Mouse (Mus musculus): ENCODE results near the gene Zfp318. TPM values are rescaled to one million over a fixed set of nuclear protein-coding genes. Genes with fewer than 3 reads are reported as not detected.

Zfp318 gene
- polyA plus RNA-seq, 1 experiment from 2014 or later = 14.2 TPM

DNA sequence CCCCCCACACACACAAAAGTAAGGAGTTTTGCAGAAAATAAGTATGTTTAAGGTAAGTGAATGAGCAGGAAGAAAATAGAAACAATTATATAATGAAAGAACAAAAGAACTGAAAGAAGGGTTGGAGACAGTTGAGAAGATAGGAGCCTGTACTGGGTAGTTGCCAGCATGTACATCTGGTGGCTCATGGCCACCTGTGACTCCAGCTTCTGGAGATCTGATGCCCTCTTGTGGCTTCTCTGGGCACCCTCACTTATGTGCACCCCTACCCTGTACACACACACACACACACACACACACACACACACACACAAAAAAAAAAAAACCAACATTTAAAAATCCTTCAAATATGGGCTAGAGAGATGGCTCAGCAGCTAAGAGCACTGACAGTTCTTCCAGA lies 36.2 kb downstream of the Zfp318 start:
- Histone ChIP-seq H3K9me3 (no peaks in the 10 kb centered on the region), H3K4me2 (replicated peaks) (no peak overlapping the region), H3K27ac (no peak overlapping the region), H3K36me3 (peaks cover 11% of the 10 kb centered on the region), H3K4me1 (no peaks in the 10 kb centered on the region), H3K27me3 (no peaks in the 10 kb centered on the region), H3K4me3 (no peak overlapping the region), H3K9ac (no peak overlapping the region)
- no peak for ATAC-seq (ENCODE audit: low FRiP score, low read depth)

DNA sequence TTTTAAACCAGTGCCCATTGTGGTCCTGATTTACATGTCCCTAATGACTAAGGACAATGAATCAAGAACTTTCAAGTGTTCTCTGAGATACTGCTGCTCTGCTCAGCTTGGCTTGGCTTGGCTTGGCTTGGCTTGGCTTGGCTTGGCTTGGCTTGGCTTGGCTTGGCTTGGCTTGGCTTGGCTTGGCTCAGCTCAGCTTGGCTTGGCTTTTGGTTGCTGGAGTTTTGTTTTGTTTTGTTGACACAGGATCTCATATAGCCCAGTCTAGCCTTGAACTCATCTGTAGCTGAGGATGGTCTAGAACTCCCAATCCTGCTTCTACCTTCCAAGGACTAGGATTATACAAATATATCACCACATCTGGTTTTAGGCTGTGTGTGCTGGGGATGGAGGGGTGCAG lies 43.0 kb downstream of the Zfp318 start:
- Histone ChIP-seq H3K27me3 (peaks cover 13% of the 10 kb centered on the region; the same call in 1 of the 2 replicates), H3K9ac (no peak overlapping the region), H3K4me1 (no peaks in the 10 kb centered on the region), H3K4me3 (no peak overlapping the region), H3K9me3 (no peaks in the 10 kb centered on the region), H3K4me2 (replicated peaks) (no peak overlapping the region), H3K27ac (no peak overlapping the region), H3K36me3 (0 out of 2 replicates have a peak, but pooled peaks cover 2% of the 10 kb centered on the region)
- ATAC-seq (ENCODE audit: low FRiP score, low read depth) = no peak

DNA sequence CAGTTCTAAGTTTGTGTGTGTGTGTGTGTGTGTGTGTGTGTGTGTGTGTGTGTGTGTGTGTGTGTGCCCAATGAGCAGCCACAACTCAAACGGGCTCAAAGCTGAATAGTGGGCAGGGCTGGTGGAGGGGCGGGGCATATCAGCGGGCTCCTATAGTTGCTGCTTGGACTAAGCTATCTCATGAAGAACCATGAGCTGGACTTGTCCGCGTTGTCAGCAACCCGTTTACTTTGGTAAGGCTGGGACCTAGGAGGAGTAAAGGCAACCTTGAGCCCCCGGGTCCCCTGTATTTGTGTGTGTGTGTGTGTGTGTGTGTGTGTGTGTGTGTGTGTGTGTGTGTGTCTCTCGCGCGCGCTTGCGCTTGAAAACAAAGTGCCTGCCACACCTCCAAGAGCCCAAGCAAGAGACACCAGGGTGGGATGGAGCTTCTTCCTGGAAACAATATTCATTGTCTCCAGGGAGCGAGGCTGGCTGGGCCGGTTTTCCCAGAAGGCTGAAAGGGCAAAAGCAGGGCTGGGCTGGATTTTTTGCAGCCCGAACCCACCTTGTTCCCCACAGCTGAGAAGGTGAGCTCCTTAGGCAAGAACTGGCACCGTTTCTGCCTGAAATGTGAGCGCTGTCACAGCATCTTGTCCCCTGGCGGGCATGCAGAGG lies 45.4 kb downstream of the Zfp318 start, which contains the start of gene Crip3:
Gene Crip3 (plus strand): TSS at position 166 of the 654 bp plus-strand sequence.
- Histone ChIP-seq H3K9me3 (no peaks in the 10 kb centered on the region), H3K4me2 (replicated peaks) (peak within 1 kb of the TSS; percentile 52), H3K36me3 (0 out of 2 replicates have a peak, but pooled peaks cover 2% of the 10 kb centered on the region), H3K27ac (no peak within 1 kb of the TSS), H3K9ac (peak within 1 kb of the TSS; percentile 43; the same call in 1 of the 2 replicates), H3K4me1 (peaks cover 3% of the 10 kb centered on the region; the same call in 1 of the 2 replicates), H3K27me3 (peaks cover 23% of the 10 kb centered on the region; the same call in 1 of the 2 replicates), H3K4me3 (peak within 1 kb of the TSS; percentile 16; the same call in 1 of the 2 replicates)
- WGBS = 9% methylated on average over 18 of the region's 18 CpGs
- ATAC-seq (ENCODE audit: low FRiP score, low read depth) = no peak

DNA sequence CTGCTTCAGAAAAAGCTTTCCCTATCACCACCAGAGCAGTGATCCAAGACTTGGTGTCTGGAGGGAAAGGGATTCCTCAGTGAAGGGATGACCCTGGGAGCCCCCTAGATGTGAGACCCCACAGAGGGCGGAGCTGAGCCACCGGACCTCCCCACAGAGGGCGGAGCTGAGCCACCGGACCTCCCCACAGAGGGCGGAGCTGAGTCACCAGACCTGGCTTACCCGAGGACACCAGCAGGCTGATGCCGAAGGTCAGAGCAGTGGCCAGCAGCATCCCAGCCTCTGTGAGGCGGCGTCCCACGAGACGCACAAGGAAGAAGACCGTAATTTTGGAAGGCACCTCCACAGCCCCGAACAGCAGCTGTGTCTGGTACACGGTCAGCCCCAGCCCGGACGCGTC lies 50.1 kb downstream of the Zfp318 start:
- H3K27ac ChIP-seq = no peak overlapping the region
- peaks cover 51% of the 10 kb centered on the region for H3K27me3 ChIP-seq
- WGBS = 4% methylated on average over 17 of the region's 17 CpGs
- H3K4me3 ChIP-seq = peak overlapping the region; percentile 27
- H3K4me1 ChIP-seq = peaks cover 9% of the 10 kb centered on the region; the same call in 1 of the 2 replicates
- no peaks in the 10 kb centered on the region for H3K9me3 ChIP-seq
- H3K9ac ChIP-seq = no peak overlapping the region
- peak overlapping the region; percentile 57 for H3K4me2 ChIP-seq (replicated peaks)
- ATAC-seq (ENCODE audit: low FRiP score, low read depth) = no peak
- H3K36me3 ChIP-seq = no peaks in the 10 kb centered on the region

DNA sequence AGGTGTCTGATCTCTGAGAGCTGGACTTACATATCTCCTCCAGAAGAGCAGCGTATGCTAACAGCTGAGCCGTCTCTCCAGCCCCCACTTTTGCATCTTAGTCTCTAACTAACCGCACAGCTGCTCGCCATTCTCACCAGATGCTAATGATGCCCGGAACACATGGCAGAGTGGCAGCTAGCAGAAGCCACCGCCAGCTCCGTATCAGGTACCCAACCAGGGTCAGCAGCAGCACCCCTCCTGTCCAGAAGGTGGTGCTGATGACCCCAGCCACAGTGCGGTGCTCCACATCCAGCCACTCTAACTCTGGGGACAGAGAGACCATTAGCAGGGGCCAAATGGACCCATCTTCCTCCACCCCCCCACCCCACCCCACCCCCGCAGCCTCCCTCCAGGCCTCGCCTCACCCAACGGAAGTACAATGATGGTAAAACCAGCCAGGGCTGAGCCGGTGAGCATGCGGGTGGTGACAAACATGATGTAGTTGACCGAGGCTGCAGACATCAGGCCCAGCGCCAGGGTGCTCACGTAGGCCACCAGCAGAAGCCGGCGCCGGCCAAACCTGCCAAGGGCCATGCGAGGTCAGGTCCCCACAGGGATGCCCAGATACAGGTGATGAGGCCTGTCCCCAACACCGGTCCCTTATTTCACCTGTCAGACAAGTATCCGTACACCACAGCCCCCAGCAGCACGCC lies 53.3 kb downstream of the Zfp318 start:
- peaks cover 49% of the 10 kb centered on the region for H3K27me3 ChIP-seq
- no peak overlapping the region for H3K4me3 ChIP-seq
- no peaks in the 10 kb centered on the region for H3K36me3 ChIP-seq
- WGBS = 19% methylated on average over 23 of the region's 23 CpGs
- no peak overlapping the region for H3K27ac ChIP-seq
- peaks cover 9% of the 10 kb centered on the region; the same call in 1 of the 2 replicates for H3K4me1 ChIP-seq
- peak overlapping the region; percentile 32 for H3K4me2 ChIP-seq (replicated peaks)
- no peak; the same call in 1 of the 2 replicates for ATAC-seq (ENCODE audit: low FRiP score, low read depth)
- no peaks in the 10 kb centered on the region for H3K9me3 ChIP-seq
- H3K9ac ChIP-seq = no peak overlapping the region

DNA sequence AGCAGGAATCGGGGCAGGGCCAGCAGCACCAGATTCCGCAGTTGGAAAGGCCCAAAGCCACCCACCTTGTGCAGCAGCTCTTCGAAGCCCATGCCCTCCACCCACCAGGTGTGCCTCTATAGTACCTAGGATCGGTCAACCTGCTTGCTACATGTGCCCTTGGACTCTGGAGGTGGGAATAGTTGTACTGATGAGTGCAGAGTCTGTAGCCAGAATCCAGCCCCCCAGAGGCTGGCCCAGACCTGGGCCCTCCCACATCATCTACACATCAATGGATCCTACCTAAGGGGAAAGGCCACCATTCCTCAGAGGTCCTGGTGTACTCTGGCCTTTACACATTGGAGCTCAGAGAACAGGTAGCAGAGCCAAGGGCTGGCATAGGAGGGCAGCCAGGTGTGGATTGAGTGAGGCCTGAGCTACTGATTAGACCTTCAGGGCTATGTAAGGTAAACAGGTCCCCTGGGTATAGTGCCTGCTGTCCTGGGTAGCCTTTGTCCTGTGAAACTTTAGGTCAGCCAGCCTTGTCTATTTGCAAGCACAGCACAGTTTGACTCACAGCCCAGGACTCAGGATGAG lies 54.9 kb downstream of the Zfp318 start, which contains the start of gene Slc22a7:
Gene Slc22a7 (minus strand): TSS at position 160 of the 576 bp plus-strand sequence.
- H3K4me3 ChIP-seq = no peak within 1 kb of the TSS
- no peak within 1 kb of the TSS for H3K9ac ChIP-seq
- no peak for ATAC-seq (ENCODE audit: low FRiP score, low read depth)
- H3K9me3 ChIP-seq = no peaks in the 10 kb centered on the region
- H3K4me1 ChIP-seq = peaks cover 17% of the 10 kb centered on the region; the same call in 1 of the 2 replicates
- no peak within 1 kb of the TSS for H3K27ac ChIP-seq
- H3K27me3 ChIP-seq = peaks cover 60% of the 10 kb centered on the region
- no peak within 1 kb of the TSS for H3K4me2 ChIP-seq (replicated peaks)
- no peaks in the 10 kb centered on the region for H3K36me3 ChIP-seq
- 76% methylated on average over 4 of the region's 4 CpGs for WGBS

DNA sequence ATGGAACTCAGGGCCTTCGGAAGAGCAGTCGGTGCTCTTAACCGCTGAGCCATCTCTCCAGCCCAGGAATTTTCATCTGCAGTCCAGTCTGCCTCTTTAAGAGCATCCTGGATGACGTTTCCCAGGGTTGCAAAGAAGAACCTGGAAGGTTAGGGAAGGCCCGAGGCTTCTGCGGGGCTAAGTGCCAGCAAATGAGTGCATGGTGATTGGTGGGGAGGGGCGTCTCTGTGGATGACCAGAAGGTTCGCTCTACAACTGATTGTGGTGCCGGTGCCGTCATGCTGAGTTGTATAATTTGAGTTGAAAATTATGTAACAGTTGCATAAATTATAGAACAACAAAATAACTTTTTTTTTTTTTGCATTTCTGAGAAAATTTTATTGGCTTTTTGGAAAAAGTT lies 55.6 kb downstream of the Zfp318 start:
- H3K4me1 ChIP-seq = peaks cover 12% of the 10 kb centered on the region; the same call in 1 of the 2 replicates
- no peaks in the 10 kb centered on the region for H3K36me3 ChIP-seq
- ATAC-seq (ENCODE audit: low FRiP score, low read depth) = no peak
- H3K9me3 ChIP-seq = no peaks in the 10 kb centered on the region
- H3K9ac ChIP-seq = no peak overlapping the region
- H3K4me2 ChIP-seq (replicated peaks) = no peak overlapping the region
- 91% methylated on average over 10 of the region's 10 CpGs for WGBS
- no peak overlapping the region for H3K27ac ChIP-seq
- peaks cover 62% of the 10 kb centered on the region for H3K27me3 ChIP-seq
- H3K4me3 ChIP-seq = no peak overlapping the region

DNA sequence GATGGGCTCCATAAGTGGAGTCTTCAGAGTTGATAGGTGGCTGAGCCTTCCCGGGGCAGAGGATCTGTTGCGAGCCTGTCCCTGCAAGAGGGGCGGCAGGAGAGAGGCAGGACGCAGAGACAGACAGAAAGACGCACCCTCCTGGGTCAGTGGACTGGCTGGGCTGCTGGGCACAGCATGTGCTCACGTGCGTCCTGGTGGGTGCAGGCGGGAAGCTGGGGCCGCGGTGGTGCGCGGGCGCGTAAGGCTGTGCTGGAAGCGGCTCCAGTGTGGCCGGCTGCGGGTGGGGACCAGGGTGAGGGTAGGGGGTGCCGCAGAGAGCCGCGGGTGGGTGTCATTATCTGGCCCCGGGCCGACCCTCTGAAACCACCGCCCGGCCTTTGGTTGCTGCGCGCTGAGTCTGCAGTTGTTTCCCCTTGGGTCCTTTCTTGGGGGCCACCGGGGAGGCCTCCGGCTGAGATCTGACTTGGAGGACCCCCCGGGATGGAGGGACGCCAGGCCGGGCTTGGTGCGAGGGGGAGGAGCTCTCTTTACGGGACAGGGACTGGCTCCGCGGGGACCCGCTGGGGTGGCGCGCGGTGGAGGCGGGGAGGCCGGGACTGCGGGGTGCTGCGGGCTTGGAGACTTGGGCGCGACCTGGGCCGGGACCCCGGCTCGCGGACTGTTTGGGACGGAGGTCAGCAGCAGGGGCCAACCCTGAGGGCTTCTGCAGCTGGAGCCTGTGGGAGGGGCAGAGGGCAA lies 61.5 kb downstream of the Zfp318 start:
- H3K27ac ChIP-seq = no peak overlapping the region
- no peaks in the 10 kb centered on the region for H3K36me3 ChIP-seq
- H3K4me1 ChIP-seq = peaks cover 14% of the 10 kb centered on the region
- ATAC-seq (ENCODE audit: low FRiP score, low read depth) = peak; percentile 33; the same call in 1 of the 2 replicates
- under 1% methylated on average over 50 of the region's 50 CpGs for WGBS
- H3K4me2 ChIP-seq (replicated peaks) = peak overlapping the region; percentile 70
- peaks cover 85% of the 10 kb centered on the region for H3K27me3 ChIP-seq
- H3K9ac ChIP-seq = peak overlapping the region; percentile 59
- no peaks in the 10 kb centered on the region for H3K9me3 ChIP-seq
- H3K4me3 ChIP-seq = peak overlapping the region; percentile 42

- peaks cover 14% of the 10 kb centered on the region for H3K4me1 ChIP-seq
- no peak overlapping the region for H3K9ac ChIP-seq
- no peak overlapping the region for H3K4me3 ChIP-seq
- no peaks in the 10 kb centered on the region for H3K36me3 ChIP-seq
- ATAC-seq (ENCODE audit: low FRiP score, low read depth) = no peak
- WGBS = 95% methylated on average over 16 of the region's 16 CpGs
- no peak overlapping the region for H3K4me2 ChIP-seq (replicated peaks)
- peaks cover 86% of the 10 kb centered on the region for H3K27me3 ChIP-seq
- no peak overlapping the region for H3K27ac ChIP-seq
- no peaks in the 10 kb centered on the region for H3K9me3 ChIP-seq
These were observed 62.7 kb downstream of the Zfp318 start for GRCm38 (mm10) chr17:46446264-46446663.

- Histone ChIP-seq H3K27me3 (peaks cover 80% of the 10 kb centered on the region), H3K36me3 (no peaks in the 10 kb centered on the region), H3K4me2 (replicated peaks) (no peak overlapping the region), H3K9ac (no peak overlapping the region), H3K27ac (no peak overlapping the region), H3K4me3 (no peak overlapping the region), H3K4me1 (peaks cover 29% of the 10 kb centered on the region), H3K9me3 (no peaks in the 10 kb centered on the region)
- WGBS = 24% methylated on average over 5 of the region's 5 CpGs
- no peak for ATAC-seq (ENCODE audit: low FRiP score, low read depth)
These were observed 69.2 kb downstream of the Zfp318 start for GRCm38 (mm10) chr17:46452683-46453082.

DNA sequence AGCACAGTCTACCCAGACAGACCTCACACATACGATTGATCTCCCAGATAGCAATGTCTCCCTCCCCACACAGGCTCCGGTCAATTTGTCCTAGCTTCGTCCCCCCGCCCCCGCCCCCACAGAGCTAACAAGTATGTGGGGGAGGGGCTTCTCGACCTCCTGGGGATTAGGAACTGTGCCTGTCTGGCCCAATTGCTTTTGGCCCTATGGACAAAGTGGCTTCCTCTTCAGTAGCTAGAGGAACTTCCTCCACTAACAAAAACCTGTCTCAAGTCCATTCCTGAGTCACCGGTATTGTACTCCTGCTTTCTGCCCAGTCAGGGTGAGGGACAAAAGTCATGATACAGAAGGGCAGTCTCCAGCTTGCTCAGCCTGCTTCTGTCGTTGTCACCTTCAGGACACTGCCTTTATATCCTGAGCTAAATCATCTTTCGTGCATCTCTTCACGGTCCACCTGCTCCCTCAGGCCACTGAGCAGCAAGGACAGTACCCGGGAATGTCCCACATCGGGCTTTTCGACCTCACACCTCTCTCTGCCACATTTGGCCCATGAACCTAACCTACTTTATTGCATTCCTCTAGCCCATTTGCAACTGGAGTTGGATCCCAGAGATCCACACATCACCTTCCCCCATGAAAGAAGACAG lies 69.9 kb downstream of the Zfp318 start:
- no peak overlapping the region for H3K27ac ChIP-seq
- peak overlapping the region; percentile 47 for H3K4me3 ChIP-seq
- no peak overlapping the region for H3K9ac ChIP-seq
- no peaks in the 10 kb centered on the region for H3K36me3 ChIP-seq
- H3K4me2 ChIP-seq (replicated peaks) = peak overlapping the region; percentile 90
- no peaks in the 10 kb centered on the region for H3K9me3 ChIP-seq
- WGBS = 4% methylated on average over 13 of the region's 13 CpGs
- H3K4me1 ChIP-seq = peaks cover 29% of the 10 kb centered on the region
- no peak for ATAC-seq (ENCODE audit: low FRiP score, low read depth)
- H3K27me3 ChIP-seq = peaks cover 80% of the 10 kb centered on the region
